Mouse (Mus musculus) cerebellum, postnatal 10 days (tissue): ENCODE data around the gene Metap1d.

ENCODE experiments used
- DNase-seq, 2 experiments: peaks; one replicate each; pipeline ENCODE4 v3.0.0; 2021; ENCODE audit warnings: mixed read lengths in 2 of 2

The Metap1d gene

GRCm38 (mm10) chr2:71453161-71453916 lies at the start of gene Metap1d:
TSS of gene Metap1d (plus strand) at chr2:71453276.
- DNase-seq: peak; percentile 98 to 99

GRCm38 (mm10) chr2:71405613-71406012 lies 47.5 kb upstream of the Metap1d start:
- DNase-seq: no peak

- DNase-seq: no peak
These were observed 34.3 kb upstream of the Metap1d start for GRCm38 (mm10) chr2:71418760-71419280.

GRCm38 (mm10) chr2:71419408-71419807 lies 33.7 kb upstream of the Metap1d start:
- DNase-seq: no peak

- no peak for DNase-seq
These were observed 32.1 kb upstream of the Metap1d start for GRCm38 (mm10) chr2:71420895-71421425.

- DNase-seq: no peak
These were observed 28.5 kb upstream of the Metap1d start for GRCm38 (mm10) chr2:71424545-71424944.

GRCm38 (mm10) chr2:71435440-71435839 lies 17.6 kb upstream of the Metap1d start:
- no peak for DNase-seq

- DNase-seq: no peak
These were observed 9.7 kb upstream of the Metap1d start for GRCm38 (mm10) chr2:71443376-71443775.

GRCm38 (mm10) chr2:71445536-71446196 lies 7.4 kb upstream of the Metap1d start:
- DNase-seq: no peak

- no peak for DNase-seq
These were observed 3.5 kb upstream of the Metap1d start for GRCm38 (mm10) chr2:71449604-71450003.

GRCm38 (mm10) chr2:71451761-71452160 lies 1.3 kb upstream of the Metap1d start:
- no peak for DNase-seq

GRCm38 (mm10) chr2:71453917-71454260 lies 813 bp downstream of the Metap1d start:
- DNase-seq: no peak

- DNase-seq: no peak
These were observed 5.5 kb downstream of the Metap1d start for GRCm38 (mm10) chr2:71458624-71459023.

- no peak for DNase-seq
These were observed 6.6 kb downstream of the Metap1d start for GRCm38 (mm10) chr2:71459659-71460058.

- no peak for DNase-seq
These were observed 8.1 kb downstream of the Metap1d start for GRCm38 (mm10) chr2:71461139-71461538.

GRCm38 (mm10) chr2:71461589-71461988 lies 8.5 kb downstream of the Metap1d start:
- DNase-seq: no peak

- no peak for DNase-seq
These were observed 9.0 kb downstream of the Metap1d start for GRCm38 (mm10) chr2:71462066-71462465.

- no peak for DNase-seq
These were observed 9.5 kb downstream of the Metap1d start for GRCm38 (mm10) chr2:71462553-71462952.

- DNase-seq: peak; percentile 38 to 47
These were observed 13.0 kb downstream of the Metap1d start for GRCm38 (mm10) chr2:71466103-71466502.

GRCm38 (mm10) chr2:71466861-71467450 lies 13.9 kb downstream of the Metap1d start:
- peak; percentile 72 to 84 for DNase-seq

- DNase-seq: no peak
These were observed 18.0 kb downstream of the Metap1d start for GRCm38 (mm10) chr2:71471094-71471493.

GRCm38 (mm10) chr2:71473830-71474229 lies 20.8 kb downstream of the Metap1d start:
- no peak for DNase-seq

GRCm38 (mm10) chr2:71474345-71474744 lies 21.3 kb downstream of the Metap1d start:
- peak; percentile 59 to 70 for DNase-seq
